Mouse (Mus musculus): ENCODE results near the gene Rapgef2. TPM values are rescaled to one million over a fixed set of nuclear protein-coding genes. Genes with fewer than 3 reads are reported as not detected.

The Rapgef2 gene
- polyA plus RNA-seq (2016; fragmentation: Nextera tagmentation; extraction: Ambion mirVana), result 4.4 and 5.2 TPM in 2 replicates

DNA sequence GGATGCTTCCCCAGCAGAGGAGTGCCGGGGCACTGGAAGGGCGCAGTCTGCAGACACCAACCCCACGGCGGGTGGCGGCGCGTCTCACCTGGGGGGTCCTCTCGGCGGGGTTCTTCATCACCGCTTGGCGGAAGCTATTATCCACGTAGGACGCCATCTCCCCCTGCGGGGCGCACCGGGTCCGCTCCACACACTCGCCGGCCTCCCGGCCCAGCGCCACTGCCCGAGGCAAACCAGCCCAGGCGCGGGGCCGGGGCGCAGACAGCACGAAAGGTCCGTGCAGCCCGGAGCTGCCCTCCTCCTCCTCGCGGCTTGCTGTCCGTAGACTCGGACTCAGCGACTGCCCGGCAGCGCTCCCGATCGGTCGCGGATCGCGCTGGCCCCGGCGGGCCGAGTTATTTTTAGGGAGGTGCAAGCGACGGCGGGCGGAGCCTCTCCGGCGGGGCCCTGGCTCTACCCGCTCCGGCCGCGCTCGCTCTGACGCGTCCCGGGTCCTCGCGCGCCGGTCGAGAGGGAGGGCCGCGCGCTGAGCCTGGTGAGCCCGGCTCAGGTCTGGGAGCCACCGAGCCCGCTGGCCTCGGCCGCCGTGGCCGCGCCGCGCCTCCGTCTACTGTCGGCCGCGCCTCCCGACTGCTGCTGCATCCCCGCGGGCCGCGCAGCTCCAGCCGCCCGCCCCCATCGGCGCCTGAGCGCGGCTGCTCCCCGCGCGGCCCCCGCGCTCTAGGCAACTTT lies at the start of gene Rapgef2:
TSS of gene Rapgef2 (minus strand) at position 142 of the 732 bp plus-strand sequence.
- H3K9me3 ChIP-seq, result no peaks in the 10 kb centered on the region
- H3K27me3 ChIP-seq (ENCODE audit: poor library complexity, severe bottlenecking), result peaks cover 26% of the 10 kb centered on the region
- H3K27ac ChIP-seq, result peak within 1 kb of the TSS; percentile 96
- under 1% methylated on average over 97 of the region's 97 CpGs for WGBS
- peak; percentile 65 for DNase-seq (ENCODE audit: extremely low spot score, low spot score)
- peak within 1 kb of the TSS; percentile 94 for H3K4me3 ChIP-seq
- H3K4me1 ChIP-seq, result peaks cover 48% of the 10 kb centered on the region
- no peaks in the 10 kb centered on the region for H3K36me3 ChIP-seq (replicated peaks)

DNA sequence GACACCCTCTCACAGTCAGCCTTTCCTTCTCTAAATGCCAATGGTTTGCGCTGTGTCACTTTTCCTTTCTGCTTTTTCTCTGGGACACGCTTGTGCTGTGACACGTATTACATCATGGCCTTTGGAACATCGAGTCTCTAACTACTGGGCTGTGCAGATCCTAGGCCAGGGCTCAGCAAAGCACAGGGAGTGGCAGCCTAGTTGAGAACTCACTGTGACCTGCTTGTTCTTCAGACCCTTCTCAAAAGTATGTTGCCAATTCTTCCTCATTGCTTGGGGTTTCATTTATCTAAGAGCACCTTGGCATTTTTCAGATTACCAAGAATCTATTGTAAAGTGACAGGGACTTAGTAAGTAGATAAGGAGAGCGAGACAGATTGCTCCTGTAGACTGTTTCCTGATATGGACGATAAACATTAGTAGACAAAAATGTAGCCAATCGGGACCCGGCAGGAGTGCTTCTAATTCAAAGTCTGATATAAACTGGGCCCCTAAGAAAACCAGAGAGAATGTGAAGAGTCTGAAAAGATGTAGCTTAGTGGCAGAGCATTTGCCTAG lies 47.4 kb upstream of the Rapgef2 start:
- Histone ChIP-seq H3K4me1 (peaks cover 21% of the 10 kb centered on the region), H3K9me3 (no peaks in the 10 kb centered on the region), H3K36me3 (replicated peaks) (no peaks in the 10 kb centered on the region), H3K4me3 (no peak overlapping the region), H3K27ac (no peak overlapping the region), H3K27me3 (ENCODE audit: poor library complexity, severe bottlenecking) (no peaks in the 10 kb centered on the region)
- no peak for DNase-seq (ENCODE audit: extremely low spot score, low spot score)
- WGBS, result 89% methylated on average over 8 of the region's 8 CpGs

DNA sequence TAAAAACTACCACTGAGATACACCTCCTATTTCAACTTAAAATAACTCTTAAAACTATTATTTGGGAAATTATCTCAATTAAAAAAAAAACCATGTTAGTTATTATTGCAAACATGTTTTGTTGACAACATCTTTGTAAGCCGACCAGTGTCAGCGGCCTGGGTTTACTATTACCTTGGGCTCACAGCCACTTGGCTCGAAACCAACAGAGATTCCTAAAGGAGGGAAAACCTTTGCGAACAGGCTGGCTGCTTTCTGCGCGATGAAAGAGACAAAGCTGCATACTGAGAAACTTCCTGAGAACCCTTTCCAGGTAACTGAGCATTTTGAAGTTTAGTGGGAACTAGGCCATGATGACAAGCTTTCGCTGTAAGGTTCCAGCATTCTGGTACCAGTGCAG lies 46.7 kb upstream of the Rapgef2 start:
- Histone ChIP-seq H3K4me1 (peaks cover 25% of the 10 kb centered on the region), H3K27ac (no peak overlapping the region), H3K4me3 (no peak overlapping the region), H3K9me3 (no peaks in the 10 kb centered on the region), H3K36me3 (replicated peaks) (no peaks in the 10 kb centered on the region), H3K27me3 (ENCODE audit: poor library complexity, severe bottlenecking) (no peaks in the 10 kb centered on the region)
- DNase-seq (ENCODE audit: extremely low spot score, low spot score), result no peak
- 93% methylated on average over 7 of the region's 7 CpGs for WGBS

DNA sequence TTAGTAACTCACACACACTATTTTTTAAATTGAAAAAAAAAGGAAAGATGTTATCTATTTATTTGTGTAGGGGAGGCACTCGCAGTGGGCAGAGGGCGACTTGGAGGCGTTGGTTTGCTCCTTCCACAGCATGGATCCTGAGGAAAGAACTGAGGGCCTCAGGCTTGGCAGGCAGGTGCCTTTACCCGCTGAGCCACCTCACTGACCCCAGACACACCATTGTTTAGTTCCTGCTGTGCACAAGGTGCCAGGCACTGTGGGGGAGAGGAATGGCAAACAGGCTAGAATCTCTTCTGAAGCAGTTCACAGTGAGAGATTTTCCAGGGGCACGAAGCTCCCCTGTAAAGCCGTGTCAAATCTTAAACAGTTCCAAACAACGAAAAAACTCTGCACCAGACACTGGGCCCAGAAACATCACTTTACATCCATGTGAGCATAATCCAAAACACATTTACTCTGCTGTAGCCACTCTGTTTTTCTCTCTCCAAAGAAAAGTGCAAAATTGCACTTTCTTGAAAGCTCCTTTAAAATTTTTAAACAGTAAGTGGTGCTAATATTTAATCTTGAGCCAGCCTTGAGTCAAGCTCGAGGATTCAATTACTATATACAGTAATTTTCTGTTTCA lies 43.5 kb upstream of the Rapgef2 start:
- H3K27ac ChIP-seq, result peak overlapping the region; percentile 56; the same call in 1 of the 2 replicates
- H3K27me3 ChIP-seq (ENCODE audit: poor library complexity, severe bottlenecking), result no peaks in the 10 kb centered on the region
- no peak overlapping the region for H3K4me3 ChIP-seq
- H3K9me3 ChIP-seq, result no peaks in the 10 kb centered on the region
- H3K4me1 ChIP-seq, result peaks cover 35% of the 10 kb centered on the region
- no peaks in the 10 kb centered on the region for H3K36me3 ChIP-seq (replicated peaks)
- WGBS, result 14% methylated on average over 8 of the region's 8 CpGs
- DNase-seq (ENCODE audit: extremely low spot score, low spot score), result no peak

DNA sequence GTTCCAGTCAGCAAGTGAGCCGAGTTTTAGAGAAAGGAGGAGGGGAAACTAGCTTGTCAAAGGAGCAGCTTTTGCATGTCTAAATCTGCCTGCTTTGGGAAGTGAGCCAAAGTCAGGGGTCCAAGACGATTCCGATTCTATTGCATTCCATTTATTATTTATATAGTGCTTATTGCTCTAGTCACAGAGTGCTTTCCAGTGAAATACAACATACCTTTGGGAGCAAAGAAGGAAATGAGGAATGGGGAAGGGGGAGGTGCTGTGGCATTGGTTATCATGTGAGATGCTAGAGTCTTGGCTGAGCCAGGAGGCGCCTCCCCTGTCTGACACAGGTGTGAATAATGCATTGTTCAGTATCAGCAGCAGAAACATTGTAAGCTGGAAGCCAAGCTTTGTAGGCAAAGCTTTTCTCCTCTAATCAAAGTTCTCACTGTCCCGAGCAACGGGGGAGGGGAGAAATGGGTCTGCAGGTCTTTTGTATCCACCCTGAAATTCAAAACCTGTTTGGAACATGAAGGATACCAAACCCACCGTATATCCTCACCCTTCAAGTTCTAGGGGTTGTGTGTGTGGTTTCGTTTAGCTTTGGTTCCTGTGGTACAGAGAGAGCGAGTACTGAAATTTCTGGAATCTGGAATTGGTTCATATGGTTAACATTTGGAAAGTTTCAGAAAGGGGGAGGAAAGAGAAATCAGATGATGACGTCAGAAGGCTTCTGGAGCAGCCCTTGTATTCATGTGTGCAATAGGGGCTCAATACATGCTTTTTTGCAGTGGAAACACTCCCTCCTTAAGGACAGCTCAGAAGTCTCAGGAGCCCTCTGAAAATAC lies 38.6 kb upstream of the Rapgef2 start:
- no peak overlapping the region for H3K27ac ChIP-seq
- WGBS, result 41% methylated on average over 10 of the region's 10 CpGs
- H3K9me3 ChIP-seq, result no peaks in the 10 kb centered on the region
- no peaks in the 10 kb centered on the region for H3K27me3 ChIP-seq (ENCODE audit: poor library complexity, severe bottlenecking)
- no peak overlapping the region for H3K4me3 ChIP-seq
- H3K36me3 ChIP-seq (replicated peaks), result no peaks in the 10 kb centered on the region
- DNase-seq (ENCODE audit: extremely low spot score, low spot score), result no peak
- H3K4me1 ChIP-seq, result peaks cover 34% of the 10 kb centered on the region

DNA sequence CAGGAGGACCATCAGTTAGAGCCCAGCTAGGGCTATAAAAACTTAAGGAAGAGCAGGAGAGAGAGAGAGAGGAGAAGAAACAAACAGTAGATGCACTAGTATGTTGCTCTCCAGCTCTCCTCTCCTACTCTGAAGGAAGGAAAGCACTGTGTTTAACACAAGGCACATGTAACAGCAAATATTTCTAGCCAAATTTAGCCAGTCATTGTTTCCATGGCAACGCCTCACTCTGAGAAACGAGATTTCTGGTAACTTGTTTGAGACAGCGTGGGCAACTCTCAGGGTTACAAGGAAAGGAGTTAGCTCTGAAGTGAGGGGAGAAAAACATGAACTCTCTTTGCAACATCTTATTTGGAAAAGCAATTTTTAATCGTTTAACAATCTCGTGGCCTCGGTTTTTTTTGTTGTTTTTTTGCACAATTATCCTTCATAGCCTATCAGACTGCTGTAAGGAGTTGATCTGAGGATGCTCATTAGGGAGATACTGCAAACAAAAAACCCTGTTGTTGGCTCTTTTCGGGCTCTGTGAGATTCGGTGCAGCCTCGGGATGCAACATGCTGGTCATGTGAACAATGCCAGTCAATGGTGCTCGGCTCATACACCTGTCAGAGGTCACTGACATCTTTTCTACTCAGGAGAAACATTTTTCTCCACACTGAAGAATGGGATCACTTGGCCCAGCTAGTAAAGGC lies 27.8 kb upstream of the Rapgef2 start:
- no peaks in the 10 kb centered on the region for H3K36me3 ChIP-seq (replicated peaks)
- no peaks in the 10 kb centered on the region for H3K27me3 ChIP-seq (ENCODE audit: poor library complexity, severe bottlenecking)
- whole genome bisulfite sequencing, result 63% methylated on average over 10 of the region's 10 CpGs
- no peak for DNase-seq (ENCODE audit: extremely low spot score, low spot score)
- no peak overlapping the region for H3K4me3 ChIP-seq
- no peak overlapping the region for H3K27ac ChIP-seq
- no peaks in the 10 kb centered on the region for H3K9me3 ChIP-seq
- H3K4me1 ChIP-seq, result peaks cover 14% of the 10 kb centered on the region

DNA sequence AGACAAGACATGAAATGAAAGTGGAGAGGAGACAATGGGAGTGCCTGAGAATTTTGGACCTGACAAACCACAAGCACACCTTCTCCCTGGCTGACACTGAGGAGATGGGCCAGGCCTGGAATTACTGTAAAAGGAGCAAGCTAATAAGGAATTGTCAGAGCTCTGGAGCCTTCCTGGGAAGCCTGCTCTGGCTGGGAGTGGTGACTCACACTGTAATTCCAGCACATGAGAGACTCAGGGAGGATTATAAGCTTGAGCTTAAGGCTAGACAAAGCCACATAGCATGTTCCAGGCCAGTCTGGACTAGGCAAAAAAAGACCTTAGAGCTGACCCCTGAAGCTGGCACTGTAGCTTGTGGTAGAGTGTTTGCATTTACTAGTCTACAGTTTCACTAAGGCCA lies 25.6 kb upstream of the Rapgef2 start:
- peaks cover 14% of the 10 kb centered on the region for H3K4me1 ChIP-seq
- no peaks in the 10 kb centered on the region for H3K36me3 ChIP-seq (replicated peaks)
- H3K27me3 ChIP-seq (ENCODE audit: poor library complexity, severe bottlenecking), result no peaks in the 10 kb centered on the region
- H3K9me3 ChIP-seq, result no peaks in the 10 kb centered on the region
- H3K4me3 ChIP-seq, result no peak overlapping the region
- no peak overlapping the region for H3K27ac ChIP-seq
- DNase-seq (ENCODE audit: extremely low spot score, low spot score), result no peak

DNA sequence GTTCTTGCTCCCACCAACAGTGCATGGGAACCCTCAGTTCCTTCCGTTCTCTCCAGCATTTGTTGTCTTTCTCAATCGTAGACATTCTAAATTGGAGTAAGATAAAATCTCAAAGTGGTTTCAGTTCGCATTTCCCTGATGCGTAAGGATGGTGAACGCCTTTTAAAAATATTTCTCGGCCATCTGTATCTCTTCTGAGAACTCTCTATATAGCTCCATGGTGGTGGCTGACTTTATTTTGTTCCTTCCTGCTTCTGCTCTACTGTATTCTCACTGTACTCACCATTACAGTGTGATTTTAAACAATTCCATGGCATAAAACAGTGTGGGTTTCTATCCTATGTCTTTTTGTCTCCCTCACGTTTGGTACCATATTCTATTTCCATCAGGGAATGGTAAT lies 23.9 kb upstream of the Rapgef2 start:
- Histone ChIP-seq H3K4me3 (no peak overlapping the region), H3K9me3 (no peaks in the 10 kb centered on the region), H3K4me1 (peaks cover 14% of the 10 kb centered on the region), H3K27ac (no peak overlapping the region), H3K36me3 (replicated peaks) (no peaks in the 10 kb centered on the region), H3K27me3 (ENCODE audit: poor library complexity, severe bottlenecking) (no peaks in the 10 kb centered on the region)
- WGBS, result 90% methylated on average over 7 of the region's 7 CpGs
- DNase-seq (ENCODE audit: extremely low spot score, low spot score), result no peak

DNA sequence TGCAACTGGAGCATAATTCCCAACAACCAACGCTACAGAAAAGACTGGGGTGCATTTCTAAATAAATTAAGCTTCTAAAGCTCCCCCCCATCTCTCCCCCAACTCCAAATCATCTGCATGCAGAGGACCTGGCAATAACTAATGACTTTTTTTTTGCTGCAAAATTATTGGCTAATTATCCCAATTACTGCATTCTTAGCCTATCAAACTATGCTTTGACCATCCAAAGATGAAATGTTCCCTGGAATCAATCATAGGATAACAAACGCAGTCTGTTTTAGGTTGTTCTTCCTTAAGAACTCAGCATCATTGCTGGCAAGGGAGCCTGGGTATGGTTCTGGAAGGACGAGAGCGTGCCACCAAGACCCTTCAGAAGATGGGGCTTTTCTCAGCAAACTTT lies 22.3 kb upstream of the Rapgef2 start:
- H3K4me3 ChIP-seq, result no peak overlapping the region
- no peak overlapping the region for H3K27ac ChIP-seq
- no peaks in the 10 kb centered on the region for H3K36me3 ChIP-seq (replicated peaks)
- no peak for DNase-seq (ENCODE audit: extremely low spot score, low spot score)
- no peaks in the 10 kb centered on the region for H3K27me3 ChIP-seq (ENCODE audit: poor library complexity, severe bottlenecking)
- peaks cover 3% of the 10 kb centered on the region; the same call in 1 of the 2 replicates for H3K4me1 ChIP-seq
- 87% methylated on average over 4 of the region's 4 CpGs for WGBS
- H3K9me3 ChIP-seq, result no peaks in the 10 kb centered on the region

DNA sequence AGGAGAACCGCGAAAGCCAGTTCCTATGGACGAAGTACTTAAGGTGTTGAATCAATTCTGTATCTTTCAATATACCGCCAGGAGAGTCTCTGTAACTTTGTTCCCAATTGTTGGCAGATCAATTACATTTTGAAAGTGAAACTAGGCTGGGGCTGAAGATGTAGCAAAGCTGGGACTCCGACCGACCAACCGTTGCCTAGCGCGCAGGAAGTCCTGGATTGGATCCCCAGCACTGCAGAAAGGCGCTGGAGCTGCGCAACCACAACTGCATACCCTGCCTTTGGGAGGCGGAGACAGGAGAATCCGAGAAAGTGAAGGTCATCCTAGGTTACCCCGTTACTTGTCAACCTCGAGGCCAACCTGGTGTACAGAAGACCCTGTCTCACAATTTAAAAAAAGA lies 13.1 kb upstream of the Rapgef2 start:
- Histone ChIP-seq H3K27ac (no peak overlapping the region), H3K27me3 (ENCODE audit: poor library complexity, severe bottlenecking) (no peaks in the 10 kb centered on the region), H3K36me3 (replicated peaks) (no peaks in the 10 kb centered on the region), H3K4me1 (no peaks in the 10 kb centered on the region), H3K4me3 (no peak overlapping the region), H3K9me3 (no peaks in the 10 kb centered on the region)
- 91% methylated on average over 15 of the region's 15 CpGs for WGBS
- DNase-seq (ENCODE audit: extremely low spot score, low spot score), result no peak

DNA sequence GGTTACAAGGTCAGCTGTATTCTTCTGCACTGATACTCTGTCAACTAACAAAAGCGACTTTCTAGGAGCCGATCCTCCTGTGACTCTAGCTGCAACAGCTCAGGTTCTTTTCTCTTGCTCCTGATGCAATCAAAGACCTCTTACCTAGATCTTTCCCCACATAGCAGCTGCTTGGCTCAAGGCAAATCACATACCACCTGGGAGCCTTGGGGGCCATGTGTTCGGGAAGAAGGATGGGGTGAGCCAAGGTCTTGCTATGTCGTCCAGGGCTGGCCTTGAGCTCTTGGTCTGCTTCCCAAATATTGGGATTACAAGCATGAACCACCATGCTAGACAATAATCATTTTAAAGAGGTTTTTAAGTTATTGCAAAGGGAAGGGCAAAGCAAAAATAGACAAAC lies 11.0 kb upstream of the Rapgef2 start:
- Histone ChIP-seq H3K36me3 (replicated peaks) (no peaks in the 10 kb centered on the region), H3K9me3 (no peaks in the 10 kb centered on the region), H3K27me3 (ENCODE audit: poor library complexity, severe bottlenecking) (no peaks in the 10 kb centered on the region), H3K4me1 (no peaks in the 10 kb centered on the region), H3K4me3 (no peak overlapping the region), H3K27ac (no peak overlapping the region)
- 91% methylated on average over 4 of the region's 4 CpGs for WGBS
- no peak for DNase-seq (ENCODE audit: extremely low spot score, low spot score)

DNA sequence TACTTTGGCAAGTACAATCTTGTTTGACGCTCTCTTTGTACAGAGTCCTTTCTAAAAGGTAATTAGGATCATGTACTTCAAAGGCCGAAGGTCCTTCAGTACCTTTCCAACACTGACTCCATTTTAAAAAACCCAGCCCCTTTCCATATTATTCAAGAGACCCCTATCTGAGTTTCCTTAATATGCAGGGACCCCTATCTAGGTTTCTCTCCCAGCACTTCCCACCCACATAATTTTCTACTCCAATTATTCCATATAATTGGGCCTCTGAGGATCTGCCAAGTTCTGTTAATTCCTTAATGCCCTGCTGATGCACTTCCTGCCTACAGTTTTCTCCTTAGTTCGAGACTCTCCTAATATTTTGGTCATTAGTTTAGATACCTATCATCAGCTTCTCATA lies 10.3 kb upstream of the Rapgef2 start:
- 85% methylated on average over 3 of the region's 3 CpGs for WGBS
- H3K4me1 ChIP-seq, result no peaks in the 10 kb centered on the region

More for the DNA sequence above, 10.3 kb upstream of the Rapgef2 start:
- no peaks in the 10 kb centered on the region for H3K36me3 ChIP-seq (replicated peaks)
- H3K9me3 ChIP-seq, result no peaks in the 10 kb centered on the region
- no peak overlapping the region for H3K4me3 ChIP-seq
- no peak overlapping the region for H3K27ac ChIP-seq
- no peak for DNase-seq (ENCODE audit: extremely low spot score, low spot score)
- no peaks in the 10 kb centered on the region; the same call in 1 of the 2 replicates for H3K27me3 ChIP-seq (ENCODE audit: poor library complexity, severe bottlenecking)
